Mouse (Mus musculus) ES-Bruce4 (cell line): ENCODE measurements around the gene Btn1a1. TPM values are rescaled to one million over a fixed set of nuclear protein-coding genes. Genes with fewer than 3 reads are reported as not detected.
A peak's percentile ranks its signal among the peaks of the same experiment; 100 is the strongest.

ENCODE experiments used
- H3K27ac ChIP-seq: 2 replicates; pipeline ENCODE4 v1.5.1; 2012; ENCODE audit warnings: low read length, inconsistent platforms; ENCODE audit not compliant: insufficient read depth
- H3K27me3 ChIP-seq: 2 replicates; pipeline ENCODE4 v1.6.1; 2012; ENCODE audit warnings: mild to moderate bottlenecking, low read length, inconsistent platforms; ENCODE audit not compliant: control insufficient read depth, poor library complexity, insufficient read depth, severe bottlenecking
- H3K36me3 ChIP-seq: 2 replicates; pipeline ENCODE4 v1.6.1; 2012; ENCODE audit warnings: inconsistent platforms, mild to moderate bottlenecking, low read length, moderate library complexity; ENCODE audit not compliant: control insufficient read depth, poor library complexity, insufficient read depth, severe bottlenecking
- H3K4me1 ChIP-seq: one replicate; pipeline ENCODE4 v1.8.1; 2011; ENCODE audit warnings: low read length; ENCODE audit not compliant: control insufficient read depth, insufficient read depth
- H3K4me3 ChIP-seq: 2 replicates; pipeline ENCODE4 v1.5.1; 2011; ENCODE audit warnings: low read depth, mild to moderate bottlenecking, low read length
- H3K9ac ChIP-seq: 2 replicates; pipeline ENCODE4 v1.6.1; 2012; ENCODE audit warnings: low read depth, mild to moderate bottlenecking, inconsistent platforms; ENCODE audit not compliant: poor library complexity, severe bottlenecking
- H3K9me3 ChIP-seq: replicated peaks from 2 replicates; pipeline ENCODE4 v1.6.1; 2012; ENCODE audit warnings: mild to moderate bottlenecking, low read length, inconsistent platforms; ENCODE audit not compliant: control insufficient read depth, poor library complexity, insufficient read depth, severe bottlenecking
- CTCF ChIP-seq: IDR thresholded peaks from one replicate; pipeline ENCODE4 v1.8.1; 2011; ENCODE audit warnings: low read depth, low read length
- EP300 ChIP-seq: IDR thresholded peaks from 2 replicates; pipeline ENCODE4 v1.6.1; 2011; ENCODE audit warnings: low read depth, low read length; ENCODE audit not compliant: insufficient read depth
- POLR2A ChIP-seq: IDR thresholded peaks from one replicate; pipeline ENCODE4 v1.8.1; 2011; ENCODE audit warnings: low read length; ENCODE audit not compliant: insufficient read depth
- polyA plus RNA-seq: library from polyadenylated mRNA; stranded (reverse); fragments of >200 nt; gene quantifications from 2 replicates; pipeline ENCODE4 v1.2.4, GENCODE M21; 2011; ENCODE audit warnings: low read depth; ENCODE audit not compliant: missing spikeins, insufficient read depth, insufficient read length

Btn1a1 gene
- polyA plus RNA-seq, 1 experiment: 0.40 TPM

DNA sequence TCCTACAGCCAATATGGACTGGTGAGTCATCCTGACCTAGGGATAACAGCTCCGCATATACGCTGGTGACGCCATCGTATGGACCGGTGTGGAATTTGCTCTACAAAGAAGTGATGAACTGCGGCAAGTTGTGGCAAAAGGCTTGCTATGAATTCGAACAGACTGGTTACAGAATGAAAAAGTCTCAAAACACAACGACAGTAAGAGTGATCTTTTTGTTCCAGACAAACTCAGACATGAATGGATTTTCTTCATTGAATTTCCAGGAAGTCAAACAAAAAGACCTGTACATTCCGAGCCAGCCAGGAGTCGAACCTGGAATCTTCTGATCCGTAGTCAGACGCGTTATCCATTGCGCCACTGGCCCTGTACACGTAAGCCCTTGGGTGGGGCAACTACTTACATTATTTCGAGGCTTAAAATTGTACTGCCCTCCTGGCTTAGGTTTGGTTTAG, 19.2 kb downstream of the Btn1a1 start:
- TF ChIP-seq CTCF (no peak), EP300 (0 out of 2 replicates have a peak, but pooled peaks have one; percentile 6)
- no peaks in the 10 kb centered on the region for H3K36me3 ChIP-seq
- H3K27me3 ChIP-seq: no peaks in the 10 kb centered on the region
- peaks cover 2% of the 10 kb centered on the region for H3K4me1 ChIP-seq
- H3K9me3 ChIP-seq: no peaks in the 10 kb centered on the region
- H3K4me3 ChIP-seq: peak overlapping the region; percentile 91
- peak overlapping the region; percentile 85 for H3K9ac ChIP-seq
- peak overlapping the region; percentile 76 for H3K27ac ChIP-seq

GRCm38 (mm10) chr13:23445561-23446320, 20.0 kb downstream of the Btn1a1 start:
- H3K9me3 ChIP-seq: no peaks in the 10 kb centered on the region
- H3K36me3 ChIP-seq: no peaks in the 10 kb centered on the region
- peak overlapping the region; percentile 95 for H3K27ac ChIP-seq
- TF ChIP-seq POLR2A (no peak), CTCF (no peak), EP300 (0 out of 2 replicates have a peak, but pooled peaks have one; percentile 4)
- peak overlapping the region; percentile 91 for H3K4me3 ChIP-seq
- H3K4me1 ChIP-seq: peaks cover 2% of the 10 kb centered on the region
- peak overlapping the region; percentile 85 for H3K9ac ChIP-seq
- no peaks in the 10 kb centered on the region for H3K27me3 ChIP-seq

DNA sequence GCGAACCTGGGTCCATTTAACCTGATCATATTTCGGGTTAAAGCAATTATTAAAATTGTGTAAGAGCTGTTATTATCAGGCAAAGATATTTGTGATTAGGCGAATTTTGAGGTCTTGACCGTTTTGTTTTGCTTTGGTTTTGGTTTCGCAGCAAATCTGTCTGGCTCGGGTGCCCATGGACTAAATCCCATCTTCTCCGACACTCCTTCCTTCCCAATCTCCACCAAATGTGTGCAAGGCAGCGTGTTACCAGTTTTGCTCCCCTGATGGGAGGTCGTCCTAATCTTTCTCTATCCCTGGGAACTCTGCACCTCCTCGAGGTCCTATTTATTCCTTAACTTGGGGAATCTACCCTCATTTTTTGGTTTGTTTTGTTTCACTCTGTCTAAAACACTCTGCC, 20.5 kb downstream of the Btn1a1 start:
- TF ChIP-seq EP300 (no peak), CTCF (no peak), POLR2A (no peak)
- Histone ChIP-seq H3K36me3 (no peaks in the 10 kb centered on the region), H3K4me3 (peak overlapping the region; percentile 91), H3K27ac (peak overlapping the region; percentile 95), H3K9ac (peak overlapping the region; percentile 85), H3K9me3 (no peaks in the 10 kb centered on the region), H3K4me1 (peaks cover 2% of the 10 kb centered on the region), H3K27me3 (no peaks in the 10 kb centered on the region)

GRCm38 (mm10) chr13:23444451-23444850, 21.2 kb downstream of the Btn1a1 start:
- peak overlapping the region; percentile 41; the same call in 1 of the 2 replicates for H3K9ac ChIP-seq
- peak overlapping the region; percentile 53 for H3K27ac ChIP-seq

DNA sequence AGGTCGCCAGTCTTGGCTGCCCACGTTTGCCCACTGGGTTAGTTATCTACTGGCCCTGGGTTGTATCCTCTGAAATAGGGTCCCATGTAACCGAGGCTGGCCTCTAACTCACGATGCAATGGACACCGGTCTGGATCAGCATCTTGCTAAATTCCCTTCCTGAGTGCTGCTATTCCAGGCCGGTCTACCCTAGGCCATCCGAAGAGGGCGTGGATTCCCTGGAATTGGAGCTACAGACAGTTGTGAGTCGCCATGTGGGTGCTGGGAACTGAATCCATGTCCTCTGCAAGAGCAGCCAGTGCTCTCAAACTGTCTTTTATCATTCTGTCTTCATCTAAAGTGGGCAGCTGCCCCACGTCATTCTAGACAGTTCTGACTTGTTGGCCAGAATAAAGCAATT, 25.8 kb downstream of the Btn1a1 start:
- TF ChIP-seq EP300 (no peak), CTCF (no peak), POLR2A (no peak)
- Histone ChIP-seq H3K36me3 (no peaks in the 10 kb centered on the region), H3K9me3 (no peaks in the 10 kb centered on the region), H3K27ac (peak overlapping the region; percentile 39), H3K9ac (peak overlapping the region; percentile 29), H3K27me3 (no peaks in the 10 kb centered on the region), H3K4me1 (peaks cover 1% of the 10 kb centered on the region), H3K4me3 (peak overlapping the region; percentile 53)

More at GRCm38 (mm10) chr13:23444451-23444850, 21.2 kb downstream of the Btn1a1 start:
- Histone ChIP-seq H3K36me3 (no peaks in the 10 kb centered on the region), H3K4me1 (peaks cover 2% of the 10 kb centered on the region), H3K9me3 (no peaks in the 10 kb centered on the region), H3K27me3 (no peaks in the 10 kb centered on the region), H3K4me3 (no peak overlapping the region)
- TF ChIP-seq CTCF: no peak
- TF ChIP-seq EP300: no peak
- TF ChIP-seq POLR2A: no peak

DNA sequence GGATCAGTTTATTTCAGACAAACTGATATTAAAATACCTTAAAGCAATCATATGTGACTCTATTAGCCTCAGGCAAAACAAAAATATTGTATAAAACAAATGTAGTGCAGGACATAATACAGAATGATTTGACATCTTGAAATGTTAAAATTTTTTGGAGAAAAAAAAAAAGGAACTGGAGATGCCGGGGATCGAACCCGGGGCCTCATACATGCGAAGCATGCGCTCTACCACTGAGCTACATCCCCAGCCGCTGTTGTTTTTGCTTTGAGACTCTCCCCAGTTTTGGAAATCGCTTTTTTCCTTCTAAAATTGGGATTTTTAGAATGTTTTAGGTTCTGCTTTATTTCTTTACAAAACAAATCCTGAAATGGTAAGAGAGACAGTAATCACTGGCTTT, 27.2 kb downstream of the Btn1a1 start:
- peak overlapping the region; percentile 78 for H3K27ac ChIP-seq
- H3K9me3 ChIP-seq: no peaks in the 10 kb centered on the region
- no peaks in the 10 kb centered on the region for H3K36me3 ChIP-seq
- H3K9ac ChIP-seq: peak overlapping the region; percentile 75
- peak overlapping the region; percentile 54; the same call in 1 of the 2 replicates for H3K4me3 ChIP-seq
- TF ChIP-seq POLR2A (no peak), CTCF (no peak)
- no peaks in the 10 kb centered on the region for H3K27me3 ChIP-seq
- H3K4me1 ChIP-seq: no peaks in the 10 kb centered on the region
